Mouse (Mus musculus): ENCODE data around the gene Fthl17d. TPM values are rescaled to one million over a fixed set of nuclear protein-coding genes. Genes with fewer than 3 reads are reported as not detected.
"Not testable (repeated sequence)": the region's sequence is repeated elsewhere in the genome, so short reads cannot be mapped to it uniquely, and the experiment has no call there.

Fthl17d gene
- not detected in 2 replicates for polyA plus RNA-seq (2014; fragmentation: Nextera tagmentation; extraction: Ambion mirVana)

- H3K27me3 ChIP-seq (ENCODE audit: control insufficient read depth, insufficient read depth, low read length); DNase-seq (ENCODE audit: low spot score): not testable (repeated sequence)
- WGBS: no CpG with 5 or more reads among the region's 9 CpGs
Measured at GRCm38 (mm10) chrX:8986655-8987054, at the start of gene Fthl17d. Gene Fthl17d (minus strand): TSS chrX:8986755.

GRCm38 (mm10) chrX:9033193-9033592 lies 46.6 kb upstream of the Fthl17d start, which contains the start of gene Fthl17e:
Gene Fthl17e (plus strand): TSS chrX:9033493.
- WGBS: no CpG with 5 or more reads among the region's 10 CpGs
- H3K36me3 ChIP-seq (ENCODE audit: control insufficient read depth, insufficient read depth, low read length); H3K27ac ChIP-seq (replicated peaks; ENCODE audit: low read depth, low read length); H3K4me3 ChIP-seq (ENCODE audit: low read depth, low read length); ATAC-seq (ENCODE audit: insufficient number of reproducible peaks, low FRiP score, low TSS enrichment, low read depth); H3K9me3 ChIP-seq (ENCODE audit: control insufficient read depth, low read length); H3K9ac ChIP-seq (ENCODE audit: low read length); H3K4me1 ChIP-seq (ENCODE audit: control insufficient read depth, insufficient read depth, low read length); DNase-seq (ENCODE audit: low spot score); H3K4me2 ChIP-seq (ENCODE audit: low read depth, severe bottlenecking); H3K27me3 ChIP-seq (ENCODE audit: control insufficient read depth, insufficient read depth, low read length): not testable (repeated sequence)

More at GRCm38 (mm10) chrX:8986655-8987054, at the start of gene Fthl17d:
- not testable (repeated sequence) for H3K4me2 ChIP-seq (ENCODE audit: low read depth, severe bottlenecking); H3K36me3 ChIP-seq (ENCODE audit: control insufficient read depth, insufficient read depth, low read length); H3K27ac ChIP-seq (replicated peaks; ENCODE audit: low read depth, low read length); H3K4me1 ChIP-seq (ENCODE audit: control insufficient read depth, insufficient read depth, low read length); H3K4me3 ChIP-seq (ENCODE audit: low read depth, low read length); H3K9me3 ChIP-seq (ENCODE audit: control insufficient read depth, low read length); ATAC-seq (ENCODE audit: insufficient number of reproducible peaks, low FRiP score, low TSS enrichment, low read depth); H3K9ac ChIP-seq (ENCODE audit: low read length)

GRCm38 (mm10) chrX:9019481-9019880 lies 32.9 kb upstream of the Fthl17d start:
- no peak overlapping the region for H3K4me2 ChIP-seq (ENCODE audit: low read depth, severe bottlenecking)
- H3K27me3 ChIP-seq (ENCODE audit: control insufficient read depth, insufficient read depth, low read length): no peaks in the 10 kb centered on the region
- no peaks in the 10 kb centered on the region for H3K4me1 ChIP-seq (ENCODE audit: control insufficient read depth, insufficient read depth, low read length)
- no peak overlapping the region for H3K27ac ChIP-seq (replicated peaks; ENCODE audit: low read depth, low read length)
- 57% methylated on average over 10 of the region's 10 CpGs for WGBS
- no peaks in the 10 kb centered on the region for H3K9me3 ChIP-seq (ENCODE audit: control insufficient read depth, low read length)
- no peak overlapping the region for H3K4me3 ChIP-seq (ENCODE audit: low read depth, low read length)
- ATAC-seq (ENCODE audit: insufficient number of reproducible peaks, low FRiP score, low TSS enrichment, low read depth) (no peak), DNase-seq (ENCODE audit: low spot score) (no peak)
- H3K36me3 ChIP-seq (ENCODE audit: control insufficient read depth, insufficient read depth, low read length): no peaks in the 10 kb centered on the region
- no peak overlapping the region for H3K9ac ChIP-seq (ENCODE audit: low read length)

- no peak for ATAC-seq (ENCODE audit: insufficient number of reproducible peaks, low FRiP score, low TSS enrichment, low read depth)
- DNase-seq (ENCODE audit: low spot score): no peak
- no peak overlapping the region for H3K4me3 ChIP-seq (ENCODE audit: low read depth, low read length)
- H3K4me2 ChIP-seq (ENCODE audit: low read depth, severe bottlenecking): no peak overlapping the region
- no peaks in the 10 kb centered on the region for H3K36me3 ChIP-seq (ENCODE audit: control insufficient read depth, insufficient read depth, low read length)
- H3K4me1 ChIP-seq (ENCODE audit: control insufficient read depth, insufficient read depth, low read length): no peaks in the 10 kb centered on the region
- no peak overlapping the region for H3K27ac ChIP-seq (replicated peaks; ENCODE audit: low read depth, low read length)
- no peak overlapping the region for H3K9ac ChIP-seq (ENCODE audit: low read length)
- 79% methylated on average over 1 of the region's 1 CpGs for WGBS
- H3K9me3 ChIP-seq (ENCODE audit: control insufficient read depth, low read length): no peaks in the 10 kb centered on the region
- H3K27me3 ChIP-seq (ENCODE audit: control insufficient read depth, insufficient read depth, low read length): no peaks in the 10 kb centered on the region
Measured at GRCm38 (mm10) chrX:9016079-9016478, 29.5 kb upstream of the Fthl17d start.

GRCm38 (mm10) chrX:8976459-8976858 lies 10.1 kb downstream of the Fthl17d start, which contains the start of gene Fthl17c:
Gene Fthl17c (minus strand): TSS chrX:8976559.
- H3K4me2 ChIP-seq (ENCODE audit: low read depth, severe bottlenecking); H3K4me1 ChIP-seq (ENCODE audit: control insufficient read depth, insufficient read depth, low read length); DNase-seq (ENCODE audit: low spot score); H3K4me3 ChIP-seq (ENCODE audit: low read depth, low read length); H3K9me3 ChIP-seq (ENCODE audit: control insufficient read depth, low read length); H3K36me3 ChIP-seq (ENCODE audit: control insufficient read depth, insufficient read depth, low read length); ATAC-seq (ENCODE audit: insufficient number of reproducible peaks, low FRiP score, low TSS enrichment, low read depth); H3K27me3 ChIP-seq (ENCODE audit: control insufficient read depth, insufficient read depth, low read length); H3K9ac ChIP-seq (ENCODE audit: low read length); H3K27ac ChIP-seq (replicated peaks; ENCODE audit: low read depth, low read length): not testable (repeated sequence)
- WGBS: no CpG with 5 or more reads among the region's 11 CpGs

GRCm38 (mm10) chrX:8964618-8965017 lies 21.9 kb downstream of the Fthl17d start:
- not testable (repeated sequence) for H3K27me3 ChIP-seq (ENCODE audit: control insufficient read depth, insufficient read depth, low read length); H3K9me3 ChIP-seq (ENCODE audit: control insufficient read depth, low read length); ATAC-seq (ENCODE audit: insufficient number of reproducible peaks, low FRiP score, low TSS enrichment, low read depth); H3K4me3 ChIP-seq (ENCODE audit: low read depth, low read length); DNase-seq (ENCODE audit: low spot score); H3K27ac ChIP-seq (replicated peaks; ENCODE audit: low read depth, low read length); H3K4me2 ChIP-seq (ENCODE audit: low read depth, severe bottlenecking); H3K36me3 ChIP-seq (ENCODE audit: control insufficient read depth, insufficient read depth, low read length); H3K4me1 ChIP-seq (ENCODE audit: control insufficient read depth, insufficient read depth, low read length); H3K9ac ChIP-seq (ENCODE audit: low read length)
- WGBS: 34% methylated on average over 4 of the region's 4 CpGs

- not testable (repeated sequence) for H3K27me3 ChIP-seq (ENCODE audit: control insufficient read depth, insufficient read depth, low read length); H3K9me3 ChIP-seq (ENCODE audit: control insufficient read depth, low read length); H3K9ac ChIP-seq (ENCODE audit: low read length); H3K27ac ChIP-seq (replicated peaks; ENCODE audit: low read depth, low read length); ATAC-seq (ENCODE audit: insufficient number of reproducible peaks, low FRiP score, low TSS enrichment, low read depth); H3K4me1 ChIP-seq (ENCODE audit: control insufficient read depth, insufficient read depth, low read length); H3K4me3 ChIP-seq (ENCODE audit: low read depth, low read length); H3K36me3 ChIP-seq (ENCODE audit: control insufficient read depth, insufficient read depth, low read length); H3K4me2 ChIP-seq (ENCODE audit: low read depth, severe bottlenecking); DNase-seq (ENCODE audit: low spot score)
- WGBS: 94% methylated on average over 2 of the region's 11 CpGs
Measured at GRCm38 (mm10) chrX:8962875-8963274, 23.7 kb downstream of the Fthl17d start, which contains the start of gene Fthl17b. Gene Fthl17b (minus strand): TSS chrX:8962975.

GRCm38 (mm10) chrX:8948130-8948805 lies 38.3 kb downstream of the Fthl17d start:
- not testable (repeated sequence) for H3K9ac ChIP-seq (ENCODE audit: low read length); H3K27ac ChIP-seq (replicated peaks; ENCODE audit: low read depth, low read length); ATAC-seq (ENCODE audit: insufficient number of reproducible peaks, low FRiP score, low TSS enrichment, low read depth); H3K4me2 ChIP-seq (ENCODE audit: low read depth, severe bottlenecking); H3K4me1 ChIP-seq (ENCODE audit: control insufficient read depth, insufficient read depth, low read length); H3K36me3 ChIP-seq (ENCODE audit: control insufficient read depth, insufficient read depth, low read length); H3K27me3 ChIP-seq (ENCODE audit: control insufficient read depth, insufficient read depth, low read length); H3K4me3 ChIP-seq (ENCODE audit: low read depth, low read length); H3K9me3 ChIP-seq (ENCODE audit: control insufficient read depth, low read length)
- 19% methylated on average over 6 of the region's 7 CpGs for WGBS
- DNase-seq (ENCODE audit: low spot score): peak; percentile 88

All from limb, embryonic 11.5 days (tissue).